Mouse (Mus musculus) heart, embryonic 14.5 days (tissue): ENCODE data around the gene Arhgap5. TPM values are rescaled to one million over a fixed set of nuclear protein-coding genes. Genes with fewer than 3 reads are reported as not detected.

Experiments
- ATAC-seq: fragments of 200-750 bp; cut with Nextera tagmentation; 2 replicates; pipeline ENCODE4 v1.8.0; 2017; ENCODE audit warnings: low read depth, moderate TSS enrichment; ENCODE audit not compliant: insufficient number of reproducible peaks, insufficient read depth, low FRiP score
- H3K27ac ChIP-seq, 2 experiments: fragments of 200-500 bp in 1 of 2; fragments of 300-500 bp in 1 of 2; sonication (generic) in 1 of 2; replicated peaks in 1 of 2; 2 replicates each; pipeline ENCODE4 v1.5.1; 2012 to 2014; ENCODE audit warnings: low read depth in 2 of 2, low read length in 2 of 2, control low read depth in 1 of 2, mild to moderate bottlenecking in 1 of 2, mixed read lengths in 1 of 2; ENCODE audit not compliant: control insufficient read depth in 1 of 2, insufficient read depth in 1 of 2
- H3K27me3 ChIP-seq: fragments of 300-500 bp; sonication (generic); 2 replicates; pipeline ENCODE4 v1.6.1; 2014; ENCODE audit warnings: mild to moderate bottlenecking, low read length, control low read depth; ENCODE audit not compliant: control insufficient read depth, insufficient read depth
- H3K36me3 ChIP-seq: fragments of 300-500 bp; sonication (generic); 2 replicates; pipeline ENCODE4 v1.6.1; 2014; ENCODE audit warnings: mild to moderate bottlenecking, control low read depth, low read length, mixed read lengths; ENCODE audit not compliant: control insufficient read depth, insufficient read depth
- H3K4me1 ChIP-seq, 2 experiments: fragments of 200-500 bp in 1 of 2; fragments of 300-500 bp in 1 of 2; sonication (generic) in 1 of 2; 2 replicates each; pipeline ENCODE4 v1.6.1; 2012 to 2014; ENCODE audit warnings: low read length in 2 of 2, control low read depth in 1 of 2, mixed read lengths in 1 of 2; ENCODE audit not compliant: control insufficient read depth in 2 of 2, insufficient read depth in 2 of 2
- H3K4me2 ChIP-seq: fragments of 300-500 bp; sonication (generic); 2 replicates; pipeline ENCODE4 v1.6.1; 2014; ENCODE audit warnings: mild to moderate bottlenecking, low read length
- H3K4me3 ChIP-seq, 2 experiments: fragments of 200-500 bp in 1 of 2; fragments of 300-500 bp in 1 of 2; sonication (generic) in 1 of 2; 2 replicates each; pipeline ENCODE4 v1.5.1; 2012 to 2014; ENCODE audit warnings: low read length in 2 of 2, mild to moderate bottlenecking in 2 of 2, control low read depth in 1 of 2, low read depth in 1 of 2, moderate library complexity in 1 of 2; ENCODE audit not compliant: control insufficient read depth in 1 of 2, insufficient read depth in 1 of 2
- H3K9ac ChIP-seq: fragments of 300-500 bp; sonication (generic); 2 replicates; pipeline ENCODE4 v1.6.1; 2014; ENCODE audit warnings: mild to moderate bottlenecking, low read length
- H3K9me3 ChIP-seq: fragments of 300-500 bp; sonication (generic); 2 replicates; pipeline ENCODE4 v1.6.1; 2016; ENCODE audit warnings: low read length, control low read depth; ENCODE audit not compliant: control insufficient read depth
- WGBS: fragments of 180-500 bp; shearing (Covaris S2); extraction: QIAGEN DNeasy Blood & Tissue Kit; methylation state at CpG from one replicate; pipeline ENCODE4 v1.1.7; 2014; 5-methylcytosine and 5-hydroxymethylcytosine counted together
- polyA plus RNA-seq: library from polyadenylated mRNA; unstranded; fragments of >200 nt; fragmentation: Nextera tagmentation; extraction: Ambion mirVana; gene quantifications from 2 replicates; pipeline ENCODE4 v1.2.1, GENCODE M21; 2014

The Arhgap5 gene
- polyA plus RNA-seq, 1 experiment from 2014 or later = 42.6 TPM

GRCm38 (mm10) chr12:52595389-52596185 is 91.8 kb downstream of the Arhgap5 start:
- Histone ChIP-seq H3K9ac (no peak overlapping the region), H3K9me3 (no peaks in the 10 kb centered on the region), H3K4me2 (no peak overlapping the region), H3K4me3 (no peak overlapping the region), H3K4me1 (no peaks in the 10 kb centered on the region), H3K27ac (no peak overlapping the region), H3K36me3 (no peaks in the 10 kb centered on the region), H3K27me3 (no peaks in the 10 kb centered on the region)
- ATAC-seq = no peak
- 83% methylated on average over 7 of the region's 7 CpGs for WGBS

GRCm38 (mm10) chr12:52602471-52602870 is 98.7 kb downstream of the Arhgap5 start:
- peak overlapping the region in 1 of 2 experiments; percentile 95; a peak in 1 of 4 replicates for H3K27ac ChIP-seq
- no peak for ATAC-seq
- WGBS = 22% methylated on average over 2 of the region's 2 CpGs
- peak overlapping the region; percentile 90 for H3K9ac ChIP-seq
- H3K27me3 ChIP-seq = no peaks in the 10 kb centered on the region
- H3K4me1 ChIP-seq = 0 out of 4 replicates have a peak, but pooled peaks cover 0 to 3% of the 10 kb centered on the region in 2 experiments
- H3K9me3 ChIP-seq = no peaks in the 10 kb centered on the region
- H3K4me3 ChIP-seq = peak overlapping the region; percentile 69 to 98
- peak overlapping the region; percentile 78 for H3K4me2 ChIP-seq
- H3K36me3 ChIP-seq = no peaks in the 10 kb centered on the region

- under 1% methylated on average over 35 of the region's 35 CpGs for WGBS
- Histone ChIP-seq H3K36me3 (no peaks in the 10 kb centered on the region), H3K4me2 (peak overlapping the region; percentile 78), H3K4me3 (peak overlapping the region; percentile 69 to 98), H3K4me1 (0 out of 4 replicates have a peak, but pooled peaks cover 0 to 3% of the 10 kb centered on the region in 2 experiments), H3K9ac (peak overlapping the region; percentile 90), H3K27ac (peak overlapping the region; percentile 95 to 97), H3K27me3 (no peaks in the 10 kb centered on the region), H3K9me3 (no peaks in the 10 kb centered on the region)
- ATAC-seq = peak; percentile 84
Measured at GRCm38 (mm10) chr12:52602883-52603694, 99.3 kb downstream of the Arhgap5 start.

GRCm38 (mm10) chr12:52603695-52604255 is 100.0 kb downstream of the Arhgap5 start:
- H3K27ac ChIP-seq = peak overlapping the region; percentile 95 to 97
- H3K36me3 ChIP-seq = no peaks in the 10 kb centered on the region
- WGBS = under 1% methylated on average over 21 of the region's 21 CpGs
- H3K4me2 ChIP-seq = peak overlapping the region; percentile 78
- ATAC-seq = peak; percentile 82
- no peaks in the 10 kb centered on the region for H3K27me3 ChIP-seq
- H3K4me3 ChIP-seq = peak overlapping the region; percentile 69 to 98
- no peaks in the 10 kb centered on the region for H3K9me3 ChIP-seq
- peak overlapping the region; percentile 90 for H3K9ac ChIP-seq
- H3K4me1 ChIP-seq = 0 out of 4 replicates have a peak, but pooled peaks cover 0 to 3% of the 10 kb centered on the region in 2 experiments

DNA sequence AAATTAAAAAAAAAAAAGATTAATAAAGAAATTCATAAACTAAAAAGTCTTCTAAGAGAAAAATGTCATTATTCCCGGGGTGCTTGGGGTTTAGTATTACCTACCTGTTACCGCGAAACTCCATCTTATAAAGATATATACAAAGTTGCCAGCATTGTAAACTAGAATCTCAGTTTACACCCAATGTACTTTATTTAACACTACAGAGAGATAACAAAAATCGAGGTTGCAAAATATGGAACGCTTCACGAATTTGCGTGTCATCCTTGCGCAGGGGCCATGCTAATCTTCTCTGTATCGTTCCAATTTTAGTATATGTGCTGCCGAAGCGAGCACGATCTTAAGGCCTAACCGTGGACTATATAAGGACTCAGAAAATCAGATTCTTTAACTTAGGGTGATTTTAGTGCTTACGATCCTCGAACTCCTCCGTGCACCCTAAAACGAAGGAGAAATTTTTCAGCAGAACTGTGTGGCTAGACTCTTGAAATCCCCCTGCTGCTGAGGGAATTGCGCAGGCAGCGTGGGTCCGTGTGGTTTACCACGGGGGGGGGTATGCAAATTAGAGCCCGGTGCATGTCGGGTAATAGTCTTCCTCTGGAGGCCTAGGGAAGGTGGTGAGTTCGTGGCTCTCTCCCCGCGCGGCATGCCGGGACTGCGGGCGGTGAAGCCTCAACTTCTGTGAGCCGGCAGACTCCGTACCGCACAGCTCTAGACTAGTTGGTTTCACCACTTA is 100.7 kb downstream of the Arhgap5 start:
- H3K27me3 ChIP-seq = no peaks in the 10 kb centered on the region
- peak overlapping the region; percentile 69 to 98 for H3K4me3 ChIP-seq
- H3K36me3 ChIP-seq = no peaks in the 10 kb centered on the region
- under 1% methylated on average over 33 of the region's 33 CpGs for WGBS
- H3K4me2 ChIP-seq = peak overlapping the region; percentile 78
- ATAC-seq = peak; percentile 88
- 0 out of 4 replicates have a peak, but pooled peaks cover 0 to 3% of the 10 kb centered on the region in 2 experiments for H3K4me1 ChIP-seq
- H3K9me3 ChIP-seq = no peaks in the 10 kb centered on the region
- H3K9ac ChIP-seq = peak overlapping the region; percentile 90
- peak overlapping the region; percentile 95 to 97 for H3K27ac ChIP-seq

GRCm38 (mm10) chr12:52604992-52605652 is 101.3 kb downstream of the Arhgap5 start:
- peak overlapping the region; percentile 69 to 98 for H3K4me3 ChIP-seq
- peak overlapping the region; percentile 95 to 96; a peak in 3 of 4 replicates for H3K27ac ChIP-seq
- peak overlapping the region; percentile 78 for H3K4me2 ChIP-seq
- no peak for ATAC-seq
- H3K9ac ChIP-seq = peak overlapping the region; percentile 90
- H3K36me3 ChIP-seq = no peaks in the 10 kb centered on the region
- 46% methylated on average over 13 of the region's 13 CpGs for WGBS
- no peaks in the 10 kb centered on the region for H3K27me3 ChIP-seq
- H3K4me1 ChIP-seq = 0 out of 4 replicates have a peak, but pooled peaks cover 0 to 3% of the 10 kb centered on the region in 2 experiments
- H3K9me3 ChIP-seq = no peaks in the 10 kb centered on the region
